Mouse (Mus musculus): ENCODE results near the gene Klk1b21. TPM values are rescaled to one million over a fixed set of nuclear protein-coding genes. Genes with fewer than 3 reads are reported as not detected.
"Not testable (repeated sequence)": the region's sequence is repeated elsewhere in the genome, so short reads cannot be mapped to it uniquely, and the experiment has no call there.

Gene Klk1b21
- total RNA-seq (2012; rRNA removed) = not detected in 2 replicates
- polyA plus RNA-seq (2012; ENCODE audit: insufficient read depth in 1 of 2, insufficient read length in 2 of 2, low read depth in 1 of 2, low replicate concordance in 2 of 2, missing spikeins in 1 of 2) = not detected

- not testable (repeated sequence) for H3K79me2 ChIP-seq (ENCODE audit: control insufficient read depth, insufficient read depth, low read length, poor library complexity); H3K4me3 ChIP-seq (ENCODE audit: control insufficient read depth in 1 of 2, insufficient read depth in 1 of 2, low read depth in 2 of 2, low read length in 2 of 2); H3K27me3 ChIP-seq (ENCODE audit: control insufficient read depth in 1 of 2, insufficient read depth in 2 of 2, low read length in 2 of 2); H3K27ac ChIP-seq (ENCODE audit: control insufficient read depth, low read depth, low read length); H3K4me1 ChIP-seq (ENCODE audit: control insufficient read depth in 1 of 2, insufficient read depth in 2 of 2, low read length in 2 of 2); H3K9me3 ChIP-seq (replicated peaks; ENCODE audit: insufficient read depth, low read length); H3K9ac ChIP-seq (ENCODE audit: control insufficient read depth, low read depth, low read length, poor library complexity, severe bottlenecking); DNase-seq (ENCODE audit: low read depth, low spot score); H3K36me3 ChIP-seq (ENCODE audit: control insufficient read depth in 1 of 2, insufficient read depth in 2 of 2, low read length in 2 of 2)
These were observed at the start of gene Klk1b21 for GRCm38 (mm10) chr7:44102028-44102427. TSS of gene Klk1b21 (plus strand) at chr7:44102328.

GRCm38 (mm10) chr7:44072117-44072516, 30.0 kb upstream of the Klk1b21 start:
- Histone ChIP-seq H3K27me3 (ENCODE audit: control insufficient read depth in 1 of 2, insufficient read depth in 2 of 2, low read length in 2 of 2) (no peaks in the 10 kb centered on the region), H3K36me3 (ENCODE audit: control insufficient read depth in 1 of 2, insufficient read depth in 2 of 2, low read length in 2 of 2) (peaks cover 0 to 3% of the 10 kb centered on the region in 2 experiments; a peak in 1 of 4 replicates), H3K4me1 (ENCODE audit: control insufficient read depth in 1 of 2, insufficient read depth in 2 of 2, low read length in 2 of 2) (peaks cover 3% of the 10 kb centered on the region in 2 experiments), H3K27ac (ENCODE audit: control insufficient read depth, low read depth, low read length) (no peak overlapping the region), H3K9me3 (replicated peaks; ENCODE audit: insufficient read depth, low read length) (no peaks in the 10 kb centered on the region), H3K79me2 (ENCODE audit: control insufficient read depth, insufficient read depth, low read length, poor library complexity) (no peaks in the 10 kb centered on the region), H3K4me3 (ENCODE audit: control insufficient read depth in 1 of 2, insufficient read depth in 1 of 2, low read depth in 2 of 2, low read length in 2 of 2) (no peak overlapping the region), H3K9ac (ENCODE audit: control insufficient read depth, low read depth, low read length, poor library complexity, severe bottlenecking) (no peak overlapping the region)
- no peak for DNase-seq (ENCODE audit: low read depth, low spot score)
- TF ChIP-seq CTCF (IDR thresholded peaks at IDR 0.05 in 2 of 3, conservative IDR thresholded peaks at IDR 0.05 in 1 of 3; ENCODE audit: control insufficient read depth in 1 of 3, insufficient read depth in 1 of 3, low read depth in 2 of 3, low read length in 3 of 3, poor library complexity in 1 of 3, severe bottlenecking in 1 of 3) = no peak
- no peak for TF ChIP-seq USF2 (IDR thresholded peaks at IDR 0.05; ENCODE audit: borderline replicate concordance in 1 of 2, insufficient read depth in 1 of 2, low read depth in 1 of 2, low read length in 2 of 2)
- no peak for TF ChIP-seq ELF1 (IDR thresholded peaks at IDR 0.05; ENCODE audit: low read depth, low read length)

GRCm38 (mm10) chr7:44077703-44078102, 24.4 kb upstream of the Klk1b21 start:
- Histone ChIP-seq H3K9ac (ENCODE audit: control insufficient read depth, low read depth, low read length, poor library complexity, severe bottlenecking) (peak overlapping the region; percentile 23; the same call in 1 of the 2 replicates), H3K4me1 (ENCODE audit: control insufficient read depth in 1 of 2, insufficient read depth in 2 of 2, low read length in 2 of 2) (peaks cover 9 to 13% of the 10 kb centered on the region in 2 experiments), H3K27me3 (ENCODE audit: control insufficient read depth in 1 of 2, insufficient read depth in 2 of 2, low read length in 2 of 2) (no peaks in the 10 kb centered on the region), H3K9me3 (replicated peaks; ENCODE audit: insufficient read depth, low read length) (no peaks in the 10 kb centered on the region), H3K4me3 (ENCODE audit: control insufficient read depth in 1 of 2, insufficient read depth in 1 of 2, low read depth in 2 of 2, low read length in 2 of 2) (peak overlapping the region; percentile 18 to 46), H3K79me2 (ENCODE audit: control insufficient read depth, insufficient read depth, low read length, poor library complexity) (no peaks in the 10 kb centered on the region), H3K36me3 (ENCODE audit: control insufficient read depth in 1 of 2, insufficient read depth in 2 of 2, low read length in 2 of 2) (peaks cover 0 to 6% of the 10 kb centered on the region in 2 experiments; a peak in 1 of 4 replicates), H3K27ac (ENCODE audit: control insufficient read depth, low read depth, low read length) (peak overlapping the region; percentile 81)
- DNase-seq (ENCODE audit: low read depth, low spot score) = peak; percentile 89
- no peak for TF ChIP-seq SMC3 (IDR thresholded peaks at IDR 0.05; ENCODE audit: low read depth, low read length)
- no peak for TF ChIP-seq POLR2A (IDR thresholded peaks at IDR 0.05; ENCODE audit: control insufficient read depth in 1 of 2, insufficient read depth in 1 of 2, low read depth in 1 of 2, low read length in 2 of 2, poor library complexity in 1 of 2)
- peak; percentile 50; the same call in 1 of the 2 replicates for TF ChIP-seq SIN3A (IDR thresholded peaks at IDR 0.05; ENCODE audit: low read length)
- peak; percentile 83 for TF ChIP-seq TCF12 (IDR thresholded peaks at IDR 0.05; ENCODE audit: low read depth, low read length)
- TF ChIP-seq NRF1 (IDR thresholded peaks at IDR 0.05; ENCODE audit: insufficient read depth, low read depth, low read length, poor library complexity, severe bottlenecking) = no peak
- peak; percentile 36 for TF ChIP-seq MYB (IDR thresholded peaks at IDR 0.05; ENCODE audit: low read depth, low read length)
- TF ChIP-seq GABPA (IDR thresholded peaks at IDR 0.05; ENCODE audit: low read depth, low read length) = no peak
- peak; percentile 64; the same call in 1 of the 2 replicates for TF ChIP-seq RCOR1 (IDR thresholded peaks at IDR 0.05; ENCODE audit: low read depth, low read length)
- TF ChIP-seq GATA1 (IDR thresholded peaks at IDR 0.05; ENCODE audit: low read depth, low read length) = peak; percentile 47; the same call in 1 of the 2 replicates
- no peak for TF ChIP-seq KAT2A (conservative IDR thresholded peaks at IDR 0.05; ENCODE audit: low read depth, low read length)
- peak; percentile 34; the same call in 1 of the 2 replicates for TF ChIP-seq MAX (IDR thresholded peaks at IDR 0.05; ENCODE audit: low read length)
- TF ChIP-seq MYC (IDR thresholded peaks at IDR 0.05; ENCODE audit: low read depth, low read length) = peak; percentile 60; the same call in 1 of the 2 replicates
- TF ChIP-seq HCFC1 (IDR thresholded peaks at IDR 0.05; ENCODE audit: low read depth, low read length) = no peak
- TF ChIP-seq POLR2AphosphoS2 (IDR thresholded peaks at IDR 0.05; ENCODE audit: low read length) = no peak
- no peak for TF ChIP-seq CTCF (IDR thresholded peaks at IDR 0.05 in 2 of 3, conservative IDR thresholded peaks at IDR 0.05 in 1 of 3; ENCODE audit: control insufficient read depth in 1 of 3, insufficient read depth in 1 of 3, low read depth in 2 of 3, low read length in 3 of 3, poor library complexity in 1 of 3, severe bottlenecking in 1 of 3)
- no peak for TF ChIP-seq MEF2A (IDR thresholded peaks at IDR 0.05; ENCODE audit: extremely low read depth, insufficient replicate concordance, low read depth, low read length, poor library complexity, severe bottlenecking)
- TF ChIP-seq ETS1 (IDR thresholded peaks at IDR 0.05; ENCODE audit: low read depth, low read length) = peak; percentile 67
- TF ChIP-seq NELFE (IDR thresholded peaks at IDR 0.05; ENCODE audit: low read depth, low read length) = no peak
- no peak for TF ChIP-seq UBTF (IDR thresholded peaks at IDR 0.05; ENCODE audit: borderline replicate concordance, insufficient read depth, low read depth, low read length)
- peak; percentile 53 for TF ChIP-seq TAL1 (IDR thresholded peaks at IDR 0.05; ENCODE audit: low read length)
- TF ChIP-seq ZNF384 (IDR thresholded peaks at IDR 0.05; ENCODE audit: low read depth, low read length) = no peak
- peak; percentile 51; the same call in 1 of the 2 replicates for TF ChIP-seq JUND (IDR thresholded peaks at IDR 0.05; ENCODE audit: low read depth, low read length)
